Mouse (Mus musculus) olfactory bulb, adult 2 months (tissue): Measurements from ENCODE around the gene Zfp873.
"Not testable (repeated sequence)": the region's sequence is repeated elsewhere in the genome, so short reads cannot be mapped to it uniquely, and the experiment has no call there.

Experiments
- CTCF ChIP-seq: fragments of 200-500 bp; IDR thresholded peaks from 2 replicates; pipeline ENCODE4 v1.5.1; 2012; ENCODE audit warnings: low read depth, mild to moderate bottlenecking, low read length, moderate library complexity; ENCODE audit not compliant: insufficient read depth
- POLR2A ChIP-seq: fragments of 200-500 bp; IDR thresholded peaks from 2 replicates; pipeline ENCODE4 v1.6.1; 2012; ENCODE audit warnings: mild to moderate bottlenecking, low read depth, low read length, moderate library complexity; ENCODE audit not compliant: insufficient read depth

DNA sequence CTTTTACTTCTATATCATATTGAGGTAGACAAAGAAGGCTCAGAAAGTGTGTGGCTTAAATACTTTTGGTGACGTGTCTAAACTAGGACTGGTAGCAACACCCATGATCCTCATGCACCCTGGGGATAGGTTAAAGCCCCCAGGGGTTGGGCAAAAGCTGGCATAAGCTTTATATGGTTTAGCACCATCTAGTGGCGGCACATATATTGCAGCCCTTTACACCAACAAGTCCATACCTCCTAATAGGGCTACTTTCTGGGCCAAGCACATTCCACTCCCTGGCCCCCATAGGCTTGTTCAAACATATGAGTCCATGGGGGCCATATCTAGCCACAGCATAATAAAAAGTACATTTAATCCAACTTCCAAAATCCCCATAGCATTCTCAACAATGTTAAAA lies 43.1 kb upstream of the Zfp873 start:
- not testable (repeated sequence) for TF ChIP-seq POLR2A, CTCF
